Mouse (Mus musculus) hindbrain, embryonic 11.5 days (tissue): Measurements from ENCODE around the gene Sh3bp5l. TPM values are rescaled to one million over a fixed set of nuclear protein-coding genes. Genes with fewer than 3 reads are reported as not detected.
A peak's percentile ranks its signal among the peaks of the same experiment; 100 is the strongest.

ENCODE experiments used
- ATAC-seq: fragments of 200-750 bp; cut with Nextera tagmentation; 2 replicates; pipeline ENCODE4 v1.8.0; 2017; ENCODE audit warnings: mild to moderate bottlenecking, moderate TSS enrichment, moderate library complexity; ENCODE audit not compliant: low FRiP score
- DNase-seq: peaks from one replicate; pipeline ENCODE4 v3.0.0-alpha.2; 2015; ENCODE audit warnings: low spot score
- H3K27ac ChIP-seq: fragments of 300-500 bp; sonication (generic); 2 replicates; pipeline ENCODE4 v1.5.1; 2014; ENCODE audit warnings: mild to moderate bottlenecking, low read depth, low read length
- H3K27me3 ChIP-seq: fragments of 300-500 bp; sonication (generic); 2 replicates; pipeline ENCODE4 v1.6.1; 2014; ENCODE audit warnings: mild to moderate bottlenecking, low read length, moderate library complexity, mixed read lengths; ENCODE audit not compliant: control insufficient read depth, insufficient read depth
- H3K36me3 ChIP-seq: fragments of 300-500 bp; sonication (generic); 2 replicates; pipeline ENCODE4 v1.6.1; 2014; ENCODE audit warnings: mild to moderate bottlenecking, low read length, moderate library complexity, mixed read lengths; ENCODE audit not compliant: control insufficient read depth, insufficient read depth
- H3K4me1 ChIP-seq: fragments of 300-500 bp; sonication (generic); replicated peaks from 2 replicates; pipeline ENCODE4 v1.6.1; 2014; ENCODE audit warnings: low read length, mixed read lengths; ENCODE audit not compliant: control insufficient read depth, insufficient read depth
- H3K4me2 ChIP-seq: fragments of 300-500 bp; sonication (generic); replicated peaks from 2 replicates; pipeline ENCODE4 v1.6.1; 2014; ENCODE audit warnings: mild to moderate bottlenecking, low read depth, low read length
- H3K4me3 ChIP-seq: fragments of 300-500 bp; sonication (generic); 2 replicates; pipeline ENCODE4 v1.5.1; 2014; ENCODE audit warnings: low read depth, low read length
- H3K9ac ChIP-seq: fragments of 300-500 bp; sonication (generic); 2 replicates; pipeline ENCODE4 v1.6.1; 2014; ENCODE audit warnings: low read depth, low read length
- H3K9me3 ChIP-seq: fragments of 300-500 bp; sonication (generic); 2 replicates; pipeline ENCODE4 v1.6.1; 2016; ENCODE audit warnings: low read length; ENCODE audit not compliant: control insufficient read depth
- WGBS: fragments of 180-500 bp; shearing (Covaris S2); extraction: QIAGEN DNeasy Blood & Tissue Kit; methylation state at CpG from one replicate; pipeline ENCODE4 v1.1.7; 2014; 5-methylcytosine and 5-hydroxymethylcytosine counted together
- polyA plus RNA-seq: library from polyadenylated mRNA; unstranded; fragments of >200 nt; fragmentation: Nextera tagmentation; extraction: Ambion mirVana; gene quantifications from 2 replicates; pipeline ENCODE4 v1.2.1, GENCODE M21; 2014

The Sh3bp5l gene
- polyA plus RNA-seq, 1 experiment from 2014 or later, result 23.4 TPM

DNA sequence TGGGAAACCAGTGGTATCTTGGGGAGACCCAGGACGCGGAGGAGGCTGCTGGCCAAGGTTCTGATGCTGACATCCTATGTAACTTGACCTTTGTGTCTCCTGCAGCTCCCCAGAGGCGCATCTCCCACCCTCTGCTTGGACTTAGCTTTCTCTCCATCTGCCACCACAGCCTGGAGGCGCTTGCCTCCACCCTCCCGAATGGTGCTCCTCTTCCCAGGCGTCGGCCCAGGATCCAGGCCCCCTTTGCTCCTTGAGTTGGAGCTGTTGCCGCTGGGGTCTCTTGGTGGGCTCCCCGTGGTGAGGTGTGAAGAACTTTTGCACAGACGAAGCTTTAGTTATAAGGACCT is 598 bp downstream of the Sh3bp5l start:
- peak overlapping the region; percentile 77 for H3K4me3 ChIP-seq

DNA sequence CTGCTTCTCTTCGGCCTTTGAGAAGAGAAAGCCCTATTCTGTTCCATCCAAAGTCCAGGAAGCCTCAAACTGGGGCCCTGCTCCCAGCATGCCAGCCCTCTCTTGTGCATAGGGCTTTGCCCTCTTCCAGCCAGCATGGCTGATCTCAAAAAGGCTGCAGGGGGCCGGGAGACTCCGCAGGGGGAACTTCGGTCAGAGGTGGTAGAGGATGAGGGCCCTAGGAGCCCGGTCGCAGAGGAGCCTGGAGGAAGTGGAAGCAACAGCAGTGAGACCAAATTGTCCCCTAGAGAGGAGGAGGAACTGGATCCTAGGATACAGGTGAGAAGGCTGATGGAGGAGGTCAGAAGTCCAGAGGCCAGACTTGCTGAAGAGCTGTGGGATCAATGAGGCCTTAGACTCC is 1.0 kb downstream of the Sh3bp5l start:
- peak overlapping the region; percentile 83 for H3K4me2 ChIP-seq
- ATAC-seq, result no peak
- peak overlapping the region; percentile 86; the same call in 1 of the 2 replicates for H3K9ac ChIP-seq
- H3K4me1 ChIP-seq, result peaks cover 11% of the 10 kb centered on the region
- no peak for DNase-seq
- peak overlapping the region; percentile 77 for H3K4me3 ChIP-seq
- H3K27me3 ChIP-seq, result no peaks in the 10 kb centered on the region
- H3K36me3 ChIP-seq, result 0 out of 2 replicates have a peak, but pooled peaks cover 7% of the 10 kb centered on the region
- H3K9me3 ChIP-seq, result no peaks in the 10 kb centered on the region
- WGBS, result 80% methylated on average over 6 of the region's 6 CpGs
- no peak overlapping the region for H3K27ac ChIP-seq

More for the DNA sequence above, 598 bp downstream of the Sh3bp5l start:
- no peak overlapping the region for H3K27ac ChIP-seq
- H3K9ac ChIP-seq, result peak overlapping the region; percentile 86
- H3K9me3 ChIP-seq, result no peaks in the 10 kb centered on the region
- 22% methylated on average over 10 of the region's 10 CpGs for WGBS
- ATAC-seq (no peak), DNase-seq (peak; percentile 21)
- H3K27me3 ChIP-seq, result no peaks in the 10 kb centered on the region
- 0 out of 2 replicates have a peak, but pooled peaks cover 7% of the 10 kb centered on the region for H3K36me3 ChIP-seq
- peak overlapping the region; percentile 83 for H3K4me2 ChIP-seq
- H3K4me1 ChIP-seq, result peaks cover 11% of the 10 kb centered on the region

- Histone ChIP-seq H3K36me3 (peaks cover 6% of the 10 kb centered on the region; the same call in 1 of the 2 replicates), H3K4me1 (peaks cover 6% of the 10 kb centered on the region), H3K4me2 (no peak overlapping the region), H3K9ac (no peak overlapping the region), H3K27me3 (no peaks in the 10 kb centered on the region), H3K9me3 (no peaks in the 10 kb centered on the region), H3K27ac (no peak overlapping the region), H3K4me3 (no peak overlapping the region)
- no peak for DNase-seq
- 79% methylated on average over 3 of the region's 3 CpGs for WGBS
- ATAC-seq, result no peak
These were observed 4.2 kb downstream of the Sh3bp5l start for GRCm38 (mm10) chr11:58334746-58335145.

DNA sequence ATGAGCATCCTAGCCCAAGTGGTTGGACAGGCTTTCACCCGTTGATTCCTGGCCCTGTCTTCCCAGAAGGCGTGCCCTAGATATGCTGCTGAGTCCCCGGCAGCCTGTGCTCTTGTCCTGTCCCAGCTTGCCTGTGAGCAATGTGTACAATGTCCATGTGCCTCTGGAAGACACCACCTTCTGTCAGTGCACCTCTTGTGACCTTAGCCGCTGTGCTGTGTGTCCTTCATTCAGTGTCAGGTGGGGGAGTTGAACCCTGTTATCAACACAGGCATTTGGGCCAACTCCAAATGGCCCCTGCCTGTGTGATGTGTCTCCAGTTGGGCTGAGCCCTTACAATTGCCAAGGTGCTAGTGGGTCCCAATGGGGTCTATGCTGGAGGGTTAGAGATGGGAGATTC is 16.2 kb downstream of the Sh3bp5l start:
- no peaks in the 10 kb centered on the region for H3K9me3 ChIP-seq
- WGBS, result 95% methylated on average over 4 of the region's 4 CpGs
- no peaks in the 10 kb centered on the region for H3K27me3 ChIP-seq
- no peaks in the 10 kb centered on the region for H3K4me1 ChIP-seq
- peaks cover 7% of the 10 kb centered on the region; the same call in 1 of the 2 replicates for H3K36me3 ChIP-seq
- no peak for ATAC-seq
- H3K4me2 ChIP-seq, result no peak overlapping the region
- H3K4me3 ChIP-seq, result no peak overlapping the region
- no peak for DNase-seq
- no peak overlapping the region for H3K27ac ChIP-seq
- no peak overlapping the region for H3K9ac ChIP-seq

GRCm38 (mm10) chr11:58350628-58351027 is 20.1 kb downstream of the Sh3bp5l start:
- H3K27me3 ChIP-seq, result no peaks in the 10 kb centered on the region
- no peaks in the 10 kb centered on the region for H3K4me1 ChIP-seq
- 75% methylated on average over 4 of the region's 4 CpGs for WGBS
- DNase-seq (no peak), ATAC-seq (no peak)
- no peaks in the 10 kb centered on the region for H3K9me3 ChIP-seq
- H3K4me3 ChIP-seq, result no peak overlapping the region
- no peak overlapping the region for H3K9ac ChIP-seq
- no peak overlapping the region for H3K27ac ChIP-seq
- no peak overlapping the region for H3K4me2 ChIP-seq
- H3K36me3 ChIP-seq, result peaks cover 7% of the 10 kb centered on the region; the same call in 1 of the 2 replicates

GRCm38 (mm10) chr11:58351179-58351578 is 20.7 kb downstream of the Sh3bp5l start:
- Histone ChIP-seq H3K4me1 (no peaks in the 10 kb centered on the region), H3K27me3 (no peaks in the 10 kb centered on the region), H3K36me3 (peaks cover 3% of the 10 kb centered on the region; the same call in 1 of the 2 replicates), H3K9ac (no peak overlapping the region), H3K27ac (no peak overlapping the region), H3K4me2 (no peak overlapping the region), H3K9me3 (no peaks in the 10 kb centered on the region), H3K4me3 (no peak overlapping the region)
- WGBS, result 85% methylated on average over 5 of the region's 5 CpGs
- DNase-seq (no peak), ATAC-seq (no peak)

DNA sequence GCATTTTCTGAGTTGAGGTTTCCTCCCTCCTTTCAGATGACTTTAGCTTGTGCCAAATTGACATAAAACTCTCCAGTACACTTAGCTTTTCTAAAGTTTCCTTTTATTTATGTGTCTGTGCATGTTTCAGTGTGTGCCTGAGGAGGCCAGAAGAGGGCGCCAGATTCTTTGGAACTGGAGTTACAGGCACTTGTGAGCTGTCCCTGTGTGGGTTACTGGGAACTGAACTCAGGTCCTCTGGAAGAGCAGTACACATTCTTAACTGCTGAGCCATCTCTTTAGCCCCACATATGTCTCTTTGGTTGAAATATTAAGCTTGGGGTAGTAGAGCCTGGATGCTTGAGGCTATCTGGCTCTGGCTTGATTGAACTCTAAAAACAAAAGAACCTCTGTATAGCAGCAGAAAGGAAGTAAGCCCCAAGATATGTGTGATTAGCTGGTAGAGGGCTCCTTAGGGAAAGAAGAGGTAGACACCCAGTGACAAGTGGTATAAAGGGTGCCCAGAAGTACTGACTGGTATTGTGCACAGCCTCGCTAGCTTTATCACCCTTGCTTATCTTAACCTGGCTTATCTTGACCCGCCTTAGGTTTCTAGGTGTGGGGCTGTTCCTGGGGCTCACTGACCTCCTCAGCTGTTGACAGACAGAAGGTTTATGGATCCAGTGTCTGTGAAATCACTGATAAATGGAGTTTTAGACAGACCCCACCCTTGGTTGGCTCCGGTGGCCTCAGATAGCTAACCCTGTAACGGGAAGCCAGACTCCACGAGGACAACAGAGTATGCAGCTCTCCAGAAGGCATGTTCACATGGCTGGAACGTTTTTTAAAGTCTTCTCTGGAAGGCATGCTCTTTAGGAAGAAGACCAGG is 22.4 kb downstream of the Sh3bp5l start:
- Histone ChIP-seq H3K9ac (no peak overlapping the region), H3K9me3 (no peaks in the 10 kb centered on the region), H3K27me3 (no peaks in the 10 kb centered on the region), H3K27ac (no peak overlapping the region), H3K36me3 (no peaks in the 10 kb centered on the region), H3K4me1 (no peaks in the 10 kb centered on the region), H3K4me2 (no peak overlapping the region), H3K4me3 (no peak overlapping the region)
- 69% methylated on average over 7 of the region's 7 CpGs for WGBS
- ATAC-seq (no peak), DNase-seq (peak; percentile 24)

- Histone ChIP-seq H3K9me3 (no peaks in the 10 kb centered on the region), H3K9ac (no peak overlapping the region), H3K4me2 (no peak overlapping the region), H3K27ac (no peak overlapping the region), H3K4me3 (no peak overlapping the region), H3K36me3 (no peaks in the 10 kb centered on the region), H3K27me3 (no peaks in the 10 kb centered on the region), H3K4me1 (no peaks in the 10 kb centered on the region)
- ATAC-seq (no peak), DNase-seq (no peak)
- 86% methylated on average over 3 of the region's 3 CpGs for whole genome bisulfite sequencing
These were observed 23.2 kb downstream of the Sh3bp5l start for GRCm38 (mm10) chr11:58353709-58354108.

DNA sequence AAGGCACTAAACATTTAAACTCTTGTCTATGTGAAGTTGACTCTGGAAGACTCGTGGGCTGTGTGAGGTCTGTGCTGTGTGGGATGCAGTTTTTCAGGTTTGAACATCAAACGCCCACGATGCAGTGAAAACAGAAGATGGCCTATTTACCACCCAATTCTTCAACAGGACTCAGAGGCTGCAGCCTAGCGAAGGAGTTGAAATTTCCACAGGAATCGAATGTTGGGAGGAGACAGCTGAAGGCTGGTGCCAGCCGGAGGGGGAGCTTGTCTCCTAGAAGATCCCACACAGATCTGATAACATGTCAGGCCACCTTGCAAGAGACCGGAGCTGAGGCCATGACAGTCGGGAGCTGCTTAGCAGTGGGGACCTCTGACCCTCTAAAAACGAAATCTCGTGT is 24.0 kb downstream of the Sh3bp5l start:
- Histone ChIP-seq H3K4me1 (no peaks in the 10 kb centered on the region), H3K36me3 (no peaks in the 10 kb centered on the region), H3K9me3 (no peaks in the 10 kb centered on the region), H3K27ac (no peak overlapping the region), H3K9ac (no peak overlapping the region), H3K27me3 (no peaks in the 10 kb centered on the region), H3K4me2 (no peak overlapping the region), H3K4me3 (no peak overlapping the region)
- ATAC-seq (no peak), DNase-seq (no peak)
- WGBS, result 77% methylated on average over 10 of the region's 10 CpGs
